Mouse (Mus musculus) left cerebral cortex, postnatal 14 days (tissue): Measurements from ENCODE around the gene Tmem125. TPM values are rescaled to one million over a fixed set of nuclear protein-coding genes. Genes with fewer than 3 reads are reported as not detected.

Source experiments
- DNase-seq, 2 experiments: peaks; one replicate each; pipeline ENCODE4 v3.0.0; 2021 to 2022; ENCODE audit warnings: low spot score in 2 of 2, mixed read lengths in 1 of 2
- intact Hi-C: fragments of 180-260 bp; cut with DNase I; formaldehyde crosslinking; loops from one replicate; pipeline ENCODE4 v1.15.1; 2025
- total RNA-seq, 2 experiments: library from RNA; stranded (reverse); gene quantifications; 2 replicates each; pipeline ENCODE4 v1.2.3; 2021

Tmem125 gene
- total RNA-seq, 2 experiments from 2014 or later, result 6.0 to 7.9 TPM

- DNase-seq, result no peak
- intact Hi-C loops, result loop anchor here (10.0 kb wide), 1 partner anchor 51 kb away; the partner anchor contains the start of gene Mpl
Measured at GRCm38 (mm10) chr4:118505551-118505950, 38.3 kb downstream of the Tmem125 start.

DNA sequence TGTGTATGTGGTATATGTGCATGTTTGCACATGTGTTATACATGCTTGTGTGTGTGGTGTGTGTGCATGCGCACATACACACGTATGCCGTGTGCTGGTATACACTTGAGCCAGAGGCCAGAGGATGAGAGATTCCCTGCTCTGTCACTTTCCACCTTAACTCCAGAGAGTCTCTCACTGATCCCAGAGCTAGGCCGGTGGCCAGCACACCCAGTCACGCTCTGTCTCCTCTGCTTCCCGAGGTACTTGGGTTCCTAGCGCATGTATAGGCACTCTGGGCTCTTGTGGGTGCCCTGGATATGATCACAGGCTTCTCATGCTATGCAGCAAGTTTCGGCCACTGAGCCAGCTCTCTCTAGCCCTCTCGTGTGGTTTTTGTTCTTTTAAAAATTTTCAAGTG, 43.1 kb downstream of the Tmem125 start:
- intact Hi-C loops, result loop anchor here (10.0 kb wide), 1 partner anchor 46 kb away; the partner anchor contains the start of gene Mpl
- DNase-seq, result no peak

GRCm38 (mm10) chr4:118500171-118500724, 43.6 kb downstream of the Tmem125 start:
- intact Hi-C loops, result loop anchor here (10.0 kb wide), 1 partner anchor 45 kb away; the partner anchor contains the start of gene Mpl
- peak; percentile 17 to 39 for DNase-seq

Other genes starting within 250 kb of the Tmem125 start
- 10 to 100 TPM; 36.3 to 38.6 TPM for gene Szt2, start 134.8 kb downstream of the Tmem125 start, total RNA-seq
- 10 to 100 TPM; 63.9 to 70.0 TPM for gene Med8, start 134.7 kb downstream of the Tmem125 start, total RNA-seq
- 10 to 100 TPM; 21.4 to 22.4 TPM for gene Elovl1, start 116.0 kb downstream of the Tmem125 start, total RNA-seq
- 1 to 10 TPM; 2.4 to 3.0 TPM for gene Cdc20, start 106.7 kb downstream of the Tmem125 start, total RNA-seq
- under 1 TPM; 0.51 to 0.55 TPM for gene Mpl, start 86.5 kb downstream of the Tmem125 start, total RNA-seq
- gene Tie1, start 54.0 kb downstream of the Tmem125 start, total RNA-seq, result 10 to 100 TPM; 12.5 to 14.8 TPM
- gene 2610528J11Rik, start 17.0 kb downstream of the Tmem125 start, total RNA-seq, result not detected
- gene Cfap57, start 76.7 kb upstream of the Tmem125 start, total RNA-seq, result under 1 TPM; 0.62 to 0.80 TPM
- gene Ebna1bp2, start 76.8 kb upstream of the Tmem125 start, total RNA-seq, result 10 to 100 TPM; 48.4 to 57.7 TPM
- gene Olfr62, start 114.9 kb upstream of the Tmem125 start, total RNA-seq, result not detected
- gene Olfr1342, start 148.7 kb upstream of the Tmem125 start, total RNA-seq, result not detected
- gene Olfr1341, start 159.5 kb upstream of the Tmem125 start, total RNA-seq, result not detected
- not detected for gene Olfr1340, start 176.1 kb upstream of the Tmem125 start, total RNA-seq
- not detected for gene Olfr1339, start 188.1 kb upstream of the Tmem125 start, total RNA-seq
- gene Olfr1338, start 214.7 kb upstream of the Tmem125 start, total RNA-seq, result not detected
- not detected for gene Olfr1337, start 238.5 kb upstream of the Tmem125 start, total RNA-seq